Mouse (Mus musculus) mesoderm, embryonic 11.5 days (tissue): Measurements from ENCODE around the gene Cyp2j12.
"Not testable (repeated sequence)": the region's sequence is repeated elsewhere in the genome, so short reads cannot be mapped to it uniquely, and the experiment has no call there.

Experiments used
- DNase-seq: peaks from one replicate; pipeline ENCODE4 v3.0.0-alpha.2; 2012; ENCODE audit warnings: low read depth, low spot score

Cyp2j12 gene

GRCm38 (mm10) chr4:96140732-96141467, at the start of gene Cyp2j12:
Cyp2j12 (minus strand) TSS chr4:96141152.
- DNase-seq: no peak

DNA sequence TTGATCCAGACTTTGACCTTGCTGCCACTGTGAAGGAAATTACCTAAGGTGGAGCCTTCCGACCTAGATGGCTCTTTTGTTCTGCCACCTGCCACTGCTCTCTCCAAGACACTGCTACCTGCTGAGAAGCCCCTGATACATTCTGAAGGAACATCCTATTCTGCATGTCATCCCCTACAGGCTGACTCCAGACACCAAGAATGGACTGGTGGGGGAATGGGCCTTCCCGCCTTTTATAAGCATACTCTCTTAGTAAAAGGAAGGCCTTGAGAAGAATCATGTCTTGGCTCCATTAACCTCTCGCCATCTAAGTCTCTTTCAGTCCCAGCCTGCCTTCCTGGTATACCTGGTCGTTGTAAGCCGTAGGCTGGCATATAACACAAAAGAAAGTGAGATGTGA, 48.4 kb upstream of the Cyp2j12 start:
- not testable (repeated sequence) for DNase-seq

DNA sequence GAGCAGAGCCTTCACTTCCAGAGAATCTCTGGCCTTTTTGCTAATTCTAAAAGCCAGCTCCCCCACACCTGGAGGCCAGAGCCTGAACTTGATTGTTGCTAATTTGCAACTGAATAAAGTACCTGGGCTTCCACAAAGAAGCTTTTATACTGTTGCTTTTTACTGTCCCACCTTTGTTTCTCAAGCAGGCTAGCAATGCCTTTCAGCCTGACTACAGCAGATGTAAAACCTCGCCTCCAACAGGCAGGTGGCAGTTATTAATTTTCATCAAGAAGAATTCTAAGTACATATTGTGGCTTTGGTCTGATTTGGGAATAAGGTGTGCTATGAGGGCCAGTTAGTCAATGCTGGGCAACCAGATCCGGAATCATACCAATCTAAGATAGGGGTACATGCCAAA, 47.7 kb upstream of the Cyp2j12 start:
- DNase-seq: not testable (repeated sequence)

DNA sequence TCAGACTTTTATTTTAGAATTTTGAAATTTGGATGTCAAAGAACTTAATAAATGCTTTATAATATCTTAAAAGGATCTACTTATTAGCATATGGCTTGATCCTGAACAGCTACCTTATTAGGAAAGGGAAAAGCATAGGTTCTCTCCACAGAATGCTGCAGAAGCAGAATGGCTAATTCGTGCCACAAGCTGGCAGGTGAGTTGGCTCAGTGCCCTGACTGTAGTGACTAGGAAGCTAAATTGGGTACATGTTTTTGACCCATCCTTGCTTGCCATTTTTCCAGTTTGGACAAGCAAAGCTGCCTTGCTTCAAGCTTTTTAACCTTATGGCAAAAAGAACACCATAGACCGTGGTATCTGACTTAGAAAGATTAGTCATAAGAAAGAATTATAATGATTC, 47.2 kb upstream of the Cyp2j12 start:
- DNase-seq: not testable (repeated sequence)

GRCm38 (mm10) chr4:96184716-96185115, 43.8 kb upstream of the Cyp2j12 start:
- DNase-seq: not testable (repeated sequence)

- no peak for DNase-seq
Measured at GRCm38 (mm10) chr4:96162839-96163238, 21.9 kb upstream of the Cyp2j12 start.

DNA sequence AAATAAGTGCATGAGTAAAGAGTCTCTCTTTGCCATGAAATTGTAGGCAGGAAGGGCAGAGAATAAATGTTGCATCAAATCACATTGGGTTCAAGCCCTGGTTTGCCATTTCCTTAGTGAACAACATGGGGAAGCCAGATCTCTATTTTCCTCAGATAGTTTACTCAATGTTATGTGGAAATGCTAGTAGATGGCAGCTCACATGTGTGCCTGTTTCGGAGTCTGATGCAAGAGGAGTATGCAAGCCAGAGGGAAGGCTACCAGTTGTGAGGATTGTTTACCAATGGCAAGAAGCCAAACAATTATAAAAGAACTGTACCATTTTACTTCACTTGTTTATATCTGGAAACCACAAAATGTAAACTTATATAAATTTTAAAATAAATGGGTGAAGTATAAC, 20.6 kb upstream of the Cyp2j12 start:
- DNase-seq: no peak

- no peak for DNase-seq
Measured at GRCm38 (mm10) chr4:96139226-96139625, 1.7 kb downstream of the Cyp2j12 start.

GRCm38 (mm10) chr4:96134246-96134645, 6.7 kb downstream of the Cyp2j12 start:
- no peak for DNase-seq

GRCm38 (mm10) chr4:96096841-96097240, 44.1 kb downstream of the Cyp2j12 start:
- DNase-seq: peak; percentile 8

GRCm38 (mm10) chr4:96091869-96092268, 49.1 kb downstream of the Cyp2j12 start:
- no peak for DNase-seq

DNA sequence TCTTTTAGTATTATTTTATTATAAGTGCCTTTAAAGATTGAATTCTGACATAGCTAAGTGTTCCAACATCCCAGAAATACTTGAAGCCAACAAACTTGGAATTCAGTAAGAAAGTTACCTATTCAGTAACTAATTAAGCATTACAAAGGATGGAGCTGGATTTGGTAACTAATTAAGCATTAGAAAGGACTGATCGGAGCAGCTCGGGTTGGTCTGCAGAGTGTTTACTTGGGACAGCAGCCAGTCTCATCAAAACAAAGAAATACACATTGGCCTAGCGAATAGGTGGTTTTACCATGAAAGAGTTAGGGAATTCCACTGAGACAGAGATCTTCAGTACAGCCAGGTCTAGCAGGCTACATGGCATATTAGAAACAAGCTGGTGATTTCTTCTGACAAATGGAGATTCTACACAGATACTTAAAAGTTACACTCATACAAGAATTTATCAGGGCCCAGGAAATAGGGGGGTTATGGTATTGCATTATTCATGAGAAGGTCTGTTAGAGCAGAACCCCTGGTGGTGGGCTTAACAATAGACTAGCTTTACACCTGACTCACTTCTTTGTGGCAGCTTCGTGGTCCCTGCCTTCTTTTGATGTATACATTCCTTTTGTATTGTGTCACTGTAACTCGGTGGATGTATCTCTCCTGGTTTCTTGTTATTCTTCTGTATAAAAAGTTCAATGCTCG, 51.5 kb downstream of the Cyp2j12 start:
- not testable (repeated sequence) for DNase-seq

DNA sequence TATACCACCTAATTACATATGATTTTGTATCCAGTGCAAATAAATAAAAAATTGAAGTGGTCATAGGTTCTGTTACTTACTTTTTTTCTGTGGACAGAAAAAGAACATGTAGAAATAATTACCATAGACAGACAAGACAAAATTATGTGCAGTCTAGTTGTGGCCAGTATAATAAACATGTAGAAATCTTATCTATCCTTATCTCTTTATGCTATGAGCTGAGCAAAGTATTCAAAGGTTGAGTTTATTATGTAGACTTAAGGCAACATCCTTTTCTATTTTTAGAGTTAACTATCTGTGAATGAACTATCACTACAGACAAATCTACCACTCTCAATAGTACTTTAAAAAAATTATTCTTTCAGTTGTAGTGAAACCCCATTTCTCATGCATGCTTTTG, 62.6 kb downstream of the Cyp2j12 start:
- no peak for DNase-seq

DNA sequence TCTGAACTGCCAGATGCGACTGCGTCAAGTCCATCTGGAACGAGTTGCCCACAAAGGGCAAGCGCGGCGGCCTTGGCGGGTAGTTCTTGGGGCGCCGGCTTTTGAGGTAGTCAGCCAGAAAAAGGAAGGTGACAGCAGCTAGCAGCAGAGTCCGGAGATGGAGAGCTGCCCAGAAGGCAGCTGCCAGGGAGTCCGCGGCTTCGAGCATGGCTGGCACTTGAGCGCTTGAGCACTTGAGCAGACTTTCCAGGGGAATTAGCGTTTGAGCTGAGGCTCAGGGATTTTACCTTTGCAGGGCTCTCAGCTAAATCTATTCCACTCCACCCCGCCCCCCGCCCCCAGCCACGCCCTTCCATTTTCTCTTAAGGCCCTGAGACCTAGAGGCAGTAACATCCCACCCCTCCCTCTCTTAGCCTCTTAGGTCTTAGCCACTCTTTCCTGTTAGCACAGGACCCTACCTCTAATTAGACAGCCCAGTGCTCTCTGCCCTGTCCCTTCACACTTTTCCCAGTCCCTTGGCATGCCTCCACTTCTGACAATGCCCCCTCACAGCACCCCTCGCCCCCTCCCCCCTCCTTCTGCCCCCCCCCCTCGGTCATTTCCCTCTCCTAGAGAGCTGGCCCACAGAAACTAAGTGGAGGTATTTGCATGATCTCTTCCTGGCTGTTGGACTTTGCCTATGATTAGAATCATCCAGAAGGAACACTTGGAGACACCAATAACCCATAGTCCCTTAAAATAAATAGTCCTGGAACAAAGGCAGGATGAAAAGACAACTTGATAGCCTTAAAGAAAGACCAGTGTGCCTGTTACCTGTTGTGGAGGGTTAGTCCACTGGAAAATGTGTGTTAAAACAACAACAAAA, 63.5 kb downstream of the Cyp2j12 start, which contains the start of gene Cyp2j13:
Gene Cyp2j13, minus strand, starts transcription at position 286 of the 865 bp plus-strand sequence.
- peak; percentile 38 for DNase-seq

- no peak for DNase-seq
Measured at GRCm38 (mm10) chr4:96062045-96062444, 78.9 kb downstream of the Cyp2j12 start.

DNA sequence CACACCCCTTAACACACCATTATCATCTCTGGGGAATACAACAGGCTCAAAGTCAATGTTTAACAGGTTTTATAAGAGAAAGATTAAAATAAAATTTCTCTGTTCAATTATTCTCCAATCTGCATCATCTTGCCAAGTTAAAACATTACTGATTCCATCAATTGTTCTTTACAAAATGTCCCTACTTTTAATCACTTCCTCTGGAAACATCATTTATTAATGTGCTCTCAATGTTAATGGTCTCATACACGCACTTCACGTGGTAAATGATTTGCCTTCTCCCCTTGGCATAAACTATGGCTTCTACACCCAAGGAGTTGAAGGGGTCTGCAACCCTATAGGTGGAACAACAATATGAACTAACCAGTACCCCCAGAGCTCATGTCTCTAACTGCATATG, 80.8 kb downstream of the Cyp2j12 start:
- DNase-seq: no peak
